Mouse (Mus musculus): ENCODE measurements around the gene Wdfy3.
"Not testable (repeated sequence)": the region's sequence is repeated elsewhere in the genome, so short reads cannot be mapped to it uniquely, and the experiment has no call there.

The Wdfy3 gene

DNA sequence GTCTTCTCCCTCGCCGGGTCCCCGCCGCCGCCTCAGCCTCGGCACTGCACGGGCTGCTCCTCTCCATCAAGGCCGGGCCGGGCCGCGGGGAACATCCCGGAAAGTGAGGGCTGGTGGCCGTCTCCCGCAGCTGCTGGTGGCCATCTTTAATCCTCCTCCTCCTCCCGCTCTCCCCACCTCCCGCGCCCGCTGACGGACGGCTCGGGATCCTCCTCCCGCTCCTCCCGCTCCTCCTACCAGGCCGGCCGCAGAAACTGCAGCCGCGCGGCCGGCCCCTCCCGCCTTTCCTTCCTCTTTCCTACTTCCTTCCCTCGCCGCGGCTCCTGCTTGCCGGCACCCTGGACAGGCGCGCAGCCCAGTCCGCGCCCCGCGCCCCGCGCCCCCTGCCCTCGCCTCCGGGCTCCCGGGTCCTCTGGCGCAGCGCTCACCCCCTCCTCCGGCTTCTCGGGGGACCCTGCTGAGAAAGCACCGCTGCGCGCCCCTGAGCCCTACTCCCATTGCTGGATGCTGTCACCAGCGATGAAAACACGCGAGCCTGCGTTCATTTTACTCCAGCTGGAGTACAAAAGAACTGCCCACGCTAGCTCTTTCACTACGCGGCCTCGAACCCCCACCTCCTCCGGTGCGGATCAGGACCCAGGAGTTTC, at the start of gene Wdfy3:
Gene Wdfy3 (minus strand): TSS at position 155 of the 647 bp plus-strand sequence.
- peak; percentile 90 for DNase-seq (ENCODE audit: low spot score)

DNA sequence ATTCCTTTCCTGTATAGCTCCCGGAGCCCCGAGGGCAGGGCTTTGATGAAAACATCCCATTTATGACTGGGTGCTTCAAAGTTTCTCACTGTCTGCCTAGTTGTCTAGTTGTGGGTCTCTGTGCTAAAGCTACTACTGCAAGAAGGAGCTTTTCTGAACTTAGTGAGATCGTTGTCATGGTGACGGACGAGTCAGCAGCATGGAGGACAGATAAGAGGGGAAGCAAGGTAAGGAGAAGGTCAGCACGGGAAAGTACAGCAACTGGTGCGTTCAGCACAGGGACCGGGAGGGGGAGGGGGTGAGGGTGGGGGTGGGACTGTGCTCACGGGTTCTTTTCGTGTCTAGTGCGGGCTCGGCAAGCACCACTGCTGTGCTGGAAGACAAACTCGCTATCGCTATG, 43.3 kb upstream of the Wdfy3 start:
- no peak for DNase-seq (ENCODE audit: low spot score)

DNA sequence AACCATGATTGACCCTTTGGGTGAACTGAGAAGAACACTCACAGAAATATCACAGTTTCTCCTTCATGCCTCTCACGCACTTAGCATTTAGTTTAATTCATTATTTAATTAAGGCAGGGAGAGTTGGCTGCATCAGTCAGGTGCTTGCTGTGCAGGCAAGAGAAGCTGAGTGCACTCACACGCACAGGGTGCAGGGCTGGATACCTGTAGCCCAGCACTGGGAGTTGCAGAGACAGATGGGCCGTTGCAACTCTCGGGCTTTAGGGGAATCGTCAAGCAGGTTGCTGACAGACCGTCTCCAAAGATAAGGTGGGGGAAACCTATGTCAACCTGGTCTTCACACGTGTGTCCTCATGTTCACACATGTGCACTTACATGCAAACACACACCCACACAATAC, 42.3 kb upstream of the Wdfy3 start:
- DNase-seq (ENCODE audit: low spot score): no peak

DNA sequence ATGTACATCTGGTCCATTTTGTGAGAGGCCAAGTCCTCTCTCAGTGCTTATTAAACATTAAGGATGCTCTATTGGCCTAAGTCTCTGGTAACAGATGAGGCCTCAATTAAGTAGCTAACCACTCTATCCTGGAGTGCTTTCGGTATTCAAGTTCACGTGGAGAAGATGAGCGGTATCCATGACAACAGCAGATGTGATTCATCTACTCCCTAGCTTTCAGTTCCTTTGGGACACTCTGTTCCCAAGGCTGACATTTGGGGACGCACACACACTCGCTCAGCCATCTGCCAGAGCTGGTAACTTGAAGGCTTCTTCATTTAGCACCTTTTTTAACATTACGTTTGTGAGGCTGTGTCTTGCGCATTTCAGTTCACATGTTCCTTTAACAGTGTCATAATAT, 40.3 kb upstream of the Wdfy3 start:
- peak; percentile 26 for DNase-seq (ENCODE audit: low spot score)

DNA sequence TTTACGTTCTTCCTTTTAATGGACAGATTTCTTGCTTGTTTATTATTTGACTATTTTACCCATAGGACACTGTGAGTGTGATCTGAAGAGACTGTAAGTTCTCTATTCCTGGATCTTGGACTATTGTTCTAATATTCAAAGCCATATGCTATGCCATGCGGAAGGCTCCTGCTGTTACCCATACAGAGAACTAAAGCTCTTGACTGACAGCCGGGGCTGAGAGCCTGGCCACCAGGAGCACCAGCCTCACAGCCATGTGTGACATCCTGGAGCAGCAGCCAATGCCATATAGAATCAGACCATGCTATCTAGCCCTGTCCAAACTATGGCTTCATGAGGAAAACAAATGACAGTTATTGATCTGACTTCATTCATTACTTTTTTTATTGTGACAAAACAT, 36.2 kb upstream of the Wdfy3 start:
- DNase-seq (ENCODE audit: low spot score): no peak

DNA sequence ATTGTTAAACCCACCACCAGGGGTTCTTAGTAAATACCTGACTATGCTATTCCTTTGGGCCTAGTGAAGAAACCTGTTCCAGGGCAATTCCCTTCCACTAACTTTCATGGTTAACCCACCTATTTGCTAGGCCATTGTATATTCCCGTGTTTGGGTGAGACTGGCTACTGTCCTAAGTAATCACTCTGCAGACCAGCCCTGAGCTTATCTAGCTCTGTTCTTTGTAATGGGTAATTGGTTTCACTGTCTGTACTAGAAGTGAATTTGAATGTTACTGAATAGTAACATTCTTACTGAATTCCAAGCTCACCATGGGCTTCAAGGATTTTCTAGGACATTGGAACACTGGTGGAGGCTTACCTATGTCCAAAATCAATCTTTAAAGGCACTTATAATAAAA, 32.1 kb upstream of the Wdfy3 start:
- not testable (repeated sequence) for DNase-seq (ENCODE audit: low spot score)

DNA sequence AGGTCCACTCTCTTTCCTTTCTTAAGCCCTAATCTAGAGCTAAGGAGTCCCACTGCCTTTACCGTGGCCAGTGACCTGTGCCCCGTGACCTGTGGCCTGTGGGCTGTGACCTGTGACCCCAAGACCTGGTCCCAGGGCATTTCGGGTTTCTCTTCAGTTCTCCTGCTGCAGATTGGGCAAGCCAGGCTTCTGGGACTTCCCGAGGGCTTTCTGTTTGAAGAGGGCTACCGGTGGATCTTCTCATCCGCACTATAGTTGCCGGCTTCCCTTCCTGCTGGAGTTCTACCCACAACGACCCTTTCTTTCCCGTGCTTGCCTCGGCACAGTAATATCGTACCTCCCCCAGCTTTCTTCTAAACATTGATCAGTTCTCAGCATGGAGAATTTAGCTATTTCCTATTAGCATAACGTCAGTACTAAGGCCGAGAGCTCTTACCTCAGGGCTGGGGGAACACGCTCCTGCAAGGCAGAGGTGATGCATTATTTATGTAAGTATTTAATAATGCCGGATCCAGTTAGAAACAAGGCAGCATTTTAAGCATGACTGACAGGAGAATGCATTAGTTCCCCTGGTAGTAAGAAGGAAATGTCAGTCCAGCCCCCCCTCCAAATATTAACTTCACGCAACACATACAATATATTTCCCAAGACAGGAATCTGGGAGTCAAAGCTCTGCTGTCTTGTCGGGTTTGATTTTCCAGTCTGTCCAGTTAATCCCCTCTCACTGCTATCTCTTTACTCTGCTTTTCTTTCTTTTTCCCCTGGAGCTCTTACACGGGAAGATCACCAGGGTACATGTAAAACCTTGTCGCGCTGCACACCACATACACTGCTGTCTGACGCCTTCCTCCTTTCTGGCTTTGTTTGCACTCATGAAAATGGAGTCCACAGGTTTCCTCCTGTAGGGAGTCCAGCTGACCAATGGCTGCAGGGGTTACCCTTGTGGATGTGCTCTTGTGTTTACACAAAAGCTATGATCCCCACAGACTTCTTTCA, 30.8 kb upstream of the Wdfy3 start:
- DNase-seq (ENCODE audit: low spot score): no peak

DNA sequence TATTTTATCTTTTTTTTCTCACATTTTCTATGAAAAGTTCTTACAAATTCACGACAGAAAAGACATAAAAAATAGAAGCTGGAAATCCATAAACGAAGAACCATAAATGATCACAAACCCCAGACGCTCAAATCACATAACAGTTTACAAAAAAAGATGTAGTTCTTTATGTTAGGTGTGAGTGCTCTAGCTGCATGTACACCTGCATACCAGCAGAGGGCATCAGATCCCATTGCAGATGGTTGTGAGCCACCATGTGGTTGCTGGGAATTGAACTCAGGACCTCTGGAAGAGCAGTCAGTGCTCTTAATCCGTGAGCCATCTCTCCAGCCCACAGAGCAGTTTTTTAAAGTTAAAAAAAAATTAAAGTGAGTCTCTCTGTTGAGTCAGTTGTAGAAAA, 25.9 kb upstream of the Wdfy3 start:
- no peak for DNase-seq (ENCODE audit: low spot score)

DNA sequence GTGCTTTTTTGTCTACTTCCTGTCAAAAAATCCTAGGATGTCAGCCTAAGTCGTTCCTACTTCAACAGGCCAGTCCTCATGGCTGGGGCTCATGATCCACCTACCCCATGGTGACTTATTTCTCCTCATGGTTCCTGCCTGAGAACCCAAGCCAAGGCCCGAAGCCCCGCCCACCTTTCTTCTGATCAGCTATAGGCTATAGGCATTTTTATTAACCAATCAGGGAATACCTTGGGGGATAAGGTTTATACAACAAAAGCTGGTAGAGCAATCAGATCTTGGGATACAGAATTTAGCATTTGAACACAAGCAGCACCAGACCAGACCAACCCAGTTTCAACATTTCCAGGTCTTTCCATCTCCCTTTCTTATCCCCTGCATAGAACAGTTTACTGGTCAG, 21.0 kb upstream of the Wdfy3 start:
- DNase-seq (ENCODE audit: low spot score): no peak

DNA sequence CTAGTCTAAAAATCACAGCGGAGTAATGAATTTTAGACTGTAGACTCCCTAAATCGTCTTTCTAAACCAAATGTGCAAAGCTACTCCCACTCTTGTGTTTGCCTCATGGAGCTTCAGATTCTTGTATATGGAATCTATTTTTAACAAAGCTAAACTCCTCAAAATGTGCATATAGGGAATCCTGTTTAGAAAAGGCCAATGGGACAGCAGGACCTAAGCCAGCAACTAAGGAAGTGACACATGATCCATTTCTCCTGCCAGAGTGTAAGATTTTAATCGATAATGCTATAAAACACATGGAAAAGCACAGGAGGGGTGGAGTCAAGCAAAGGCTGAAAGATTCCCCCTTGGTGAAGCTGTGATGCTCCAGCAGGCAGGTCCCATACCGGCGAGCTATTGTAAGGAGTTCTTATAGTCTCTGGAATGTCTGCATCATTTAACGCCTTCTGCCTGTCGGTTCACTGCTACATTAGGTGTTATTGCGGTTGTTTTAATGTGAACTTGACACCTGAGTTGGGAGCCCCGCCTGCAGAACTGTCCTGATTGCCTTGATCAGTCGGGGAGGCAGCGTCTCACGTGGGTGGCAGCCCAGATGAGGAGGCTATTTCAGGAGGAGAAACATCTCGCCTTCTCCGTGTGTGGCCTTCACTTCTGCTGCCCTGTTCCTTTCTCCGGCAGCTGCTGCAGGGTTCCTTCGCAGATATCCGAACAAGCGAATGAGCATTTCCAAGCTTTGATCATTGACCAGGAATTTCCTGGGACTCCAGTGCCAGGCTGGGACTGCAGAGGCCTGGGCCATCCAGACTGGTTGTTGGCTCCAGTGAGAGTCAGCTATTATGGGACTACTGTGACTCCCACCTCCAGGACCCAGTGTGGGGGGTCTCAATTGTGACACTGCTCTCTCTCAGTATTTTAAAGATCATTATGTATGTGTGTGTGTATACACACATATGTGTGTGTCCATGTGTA, 15.3 kb upstream of the Wdfy3 start:
- no peak for DNase-seq (ENCODE audit: low spot score)

DNA sequence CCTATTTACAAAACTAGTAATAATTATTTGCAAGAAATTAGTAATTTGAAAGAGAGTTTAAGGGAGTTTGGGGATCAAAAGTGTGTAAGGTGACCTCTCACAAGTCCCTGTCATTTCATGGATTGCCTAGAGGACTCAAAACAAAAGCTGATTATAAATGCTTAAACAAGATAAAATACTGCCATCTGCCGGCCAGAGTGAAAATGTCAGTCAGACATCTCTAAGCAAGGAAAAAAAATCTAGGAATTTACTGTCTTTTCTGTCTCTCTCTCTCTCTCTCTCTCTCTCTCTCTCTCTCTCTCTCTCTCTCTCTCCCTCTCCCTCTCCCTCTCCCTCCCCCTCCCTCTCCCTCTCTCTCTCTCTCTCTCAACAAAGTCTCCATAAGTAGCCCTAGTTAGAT, 4.4 kb upstream of the Wdfy3 start:
- DNase-seq (ENCODE audit: low spot score): peak; percentile 89

DNA sequence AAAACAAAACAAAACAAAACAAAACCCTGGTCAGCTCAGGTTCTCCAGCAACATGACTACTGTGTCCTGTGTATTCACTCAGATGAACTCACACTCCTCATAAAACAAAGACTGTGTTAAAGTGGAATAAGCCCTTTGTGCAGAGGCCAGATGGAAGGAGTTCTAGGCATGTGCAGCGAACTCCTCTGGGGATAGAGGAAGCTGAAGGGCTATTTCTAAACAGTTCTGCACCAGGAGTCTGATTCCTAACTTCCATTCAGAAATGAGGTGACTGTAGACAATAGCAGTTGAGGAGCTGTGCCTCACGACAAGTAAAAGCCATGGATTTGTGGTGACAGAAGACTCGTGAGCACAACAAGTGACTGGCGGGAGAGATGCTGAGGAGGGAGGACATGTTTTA, 2.3 kb upstream of the Wdfy3 start:
- DNase-seq (ENCODE audit: low spot score): peak; percentile 50

DNA sequence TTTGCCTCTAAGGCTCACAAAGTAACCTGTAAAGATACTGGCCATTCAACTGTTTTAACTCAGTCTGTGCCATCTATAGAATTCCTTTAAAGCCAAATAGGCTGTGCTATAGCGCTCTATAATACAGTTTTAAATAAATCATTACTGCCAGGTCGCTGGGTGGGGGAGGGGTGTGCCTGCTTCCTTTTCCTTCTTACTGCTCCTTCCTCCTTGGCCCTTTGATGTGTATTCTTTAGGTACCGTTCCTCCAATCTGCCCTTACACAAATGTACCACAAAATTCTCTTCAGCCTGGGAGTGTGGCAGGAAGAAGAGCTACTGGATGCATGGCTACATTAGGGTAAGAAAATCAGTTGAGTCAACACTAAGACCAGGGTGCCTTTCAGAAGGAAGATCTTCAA, 1.5 kb upstream of the Wdfy3 start:
- peak; percentile 31 for DNase-seq (ENCODE audit: low spot score)

DNA sequence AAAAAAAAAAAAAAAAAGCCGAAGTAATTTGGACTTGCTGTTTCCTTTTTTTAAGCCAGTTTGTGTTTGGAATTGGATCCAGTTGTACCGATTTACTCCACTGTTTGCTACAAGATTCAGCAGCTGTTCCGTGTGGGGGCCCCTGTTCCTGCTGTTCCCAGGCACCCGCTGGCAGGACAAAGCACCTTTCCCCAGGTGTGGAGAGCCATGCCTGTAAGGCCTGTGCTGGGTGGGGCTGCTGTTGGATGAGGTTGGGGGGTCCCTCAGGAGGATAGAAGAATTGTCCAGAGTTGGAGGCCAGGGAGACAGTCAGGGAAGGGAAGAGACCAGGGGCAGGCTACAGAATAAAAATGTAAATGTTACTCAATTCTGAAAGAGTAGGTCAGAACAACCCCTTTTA, 1.1 kb upstream of the Wdfy3 start:
- no peak for DNase-seq (ENCODE audit: low spot score)

DNA sequence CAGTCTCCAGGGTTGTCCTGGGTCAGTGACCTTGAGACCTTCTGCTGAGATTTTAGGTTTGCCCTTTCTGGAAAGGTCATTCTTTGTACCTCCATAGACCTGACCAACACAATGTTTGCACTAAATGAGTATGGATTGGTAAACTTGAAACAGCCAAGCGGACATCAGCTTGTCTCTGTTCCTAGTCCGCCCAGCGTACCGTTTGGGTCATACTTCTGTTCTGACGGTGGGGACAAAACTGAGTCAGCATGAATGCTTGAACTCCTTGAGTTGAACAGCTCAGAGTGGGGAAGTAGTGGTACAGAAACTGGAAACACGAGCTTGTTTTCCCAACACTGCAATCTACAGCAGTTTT, 670 bp upstream of the Wdfy3 start:
- DNase-seq (ENCODE audit: low spot score): peak; percentile 66

DNA sequence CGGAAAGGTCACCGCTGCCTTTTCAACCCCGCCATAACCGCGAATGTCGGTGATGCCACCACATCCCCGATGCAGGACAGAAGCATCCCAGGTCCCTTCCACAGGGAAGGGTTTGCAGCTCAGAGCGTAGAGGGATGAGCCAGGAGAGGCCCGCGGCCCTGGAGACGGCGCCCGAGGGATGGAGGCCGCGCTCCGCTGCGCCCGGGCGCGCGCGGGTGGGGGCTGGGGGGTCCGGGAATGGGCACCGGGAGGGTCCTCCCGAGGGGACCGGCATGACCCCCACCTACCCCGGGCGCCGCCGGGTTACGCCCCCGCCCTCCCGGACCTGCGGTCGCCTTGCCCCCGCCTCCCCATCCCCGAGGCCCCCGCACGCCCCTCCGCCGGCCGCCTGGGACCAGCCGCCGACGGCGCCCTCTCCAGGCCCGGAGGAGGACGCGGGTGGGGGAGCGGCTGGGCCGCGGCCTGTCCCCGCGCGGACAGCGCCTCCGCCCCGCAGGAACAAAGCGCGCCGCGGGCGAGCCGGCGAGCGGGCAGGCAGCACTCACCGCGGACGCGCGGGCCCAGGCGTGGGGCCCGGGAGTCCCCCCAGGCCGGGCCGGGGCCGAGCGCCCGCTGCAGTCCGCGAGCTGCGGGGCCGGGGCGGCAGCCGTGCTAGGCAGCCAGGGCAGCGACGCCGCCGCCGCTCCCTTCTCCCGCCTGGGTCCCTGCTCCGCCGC, 512 bp downstream of the Wdfy3 start:
- DNase-seq (ENCODE audit: low spot score): peak; percentile 71

DNA sequence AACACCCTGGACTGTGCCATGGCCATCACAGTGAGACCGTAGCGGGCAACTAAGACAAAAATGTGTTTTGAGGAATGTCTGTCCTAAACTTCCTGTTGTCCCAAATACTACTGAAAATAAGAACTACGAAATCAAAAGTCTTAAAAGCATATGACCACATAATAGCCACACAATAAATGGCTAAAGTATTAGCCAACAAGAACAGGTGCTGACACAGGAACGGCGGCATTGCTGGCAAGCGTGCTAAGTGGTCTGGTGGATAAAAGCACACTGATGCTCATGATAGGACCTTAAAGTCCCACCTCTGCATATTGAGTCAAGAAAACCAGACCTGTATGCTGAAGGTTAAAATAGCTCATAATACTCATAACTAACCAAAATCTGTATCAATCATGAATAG, 3.3 kb downstream of the Wdfy3 start:
- no peak for DNase-seq (ENCODE audit: low spot score)

DNA sequence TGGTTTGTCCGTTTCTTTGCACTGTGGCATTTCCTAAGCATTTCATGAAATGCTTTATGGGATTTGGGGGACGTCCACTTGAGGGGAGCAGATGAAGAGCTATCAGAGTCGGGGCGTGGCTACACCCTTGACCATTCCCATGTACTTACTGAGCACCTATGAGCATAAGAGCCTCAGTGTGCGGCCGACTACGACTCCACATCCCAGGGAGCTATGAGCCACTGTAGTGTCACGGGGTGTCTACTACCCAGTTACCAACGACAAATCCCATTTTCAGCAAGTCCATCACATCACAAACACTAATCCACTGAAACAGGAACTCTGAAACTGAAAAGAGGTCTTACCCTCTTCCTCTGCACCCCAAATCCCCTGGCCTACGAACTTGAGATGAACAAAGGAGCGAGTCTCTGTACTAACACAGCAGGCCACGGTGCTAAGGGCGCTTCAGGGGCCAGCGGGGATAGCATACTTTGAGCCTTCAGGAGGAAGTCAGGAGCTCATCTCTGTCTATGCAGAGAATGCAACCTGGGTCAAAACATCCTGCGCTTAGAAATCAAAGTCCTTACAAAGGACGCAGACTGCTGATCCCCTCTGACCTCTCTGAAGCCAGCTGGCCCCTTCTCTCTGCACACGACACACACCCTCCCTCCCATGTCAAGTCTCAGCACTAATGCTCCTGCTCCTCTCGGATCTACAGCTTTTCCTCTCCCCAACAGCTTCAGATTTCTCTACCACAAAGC, 6.5 kb downstream of the Wdfy3 start:
- peak; percentile 52 for DNase-seq (ENCODE audit: low spot score)

DNA sequence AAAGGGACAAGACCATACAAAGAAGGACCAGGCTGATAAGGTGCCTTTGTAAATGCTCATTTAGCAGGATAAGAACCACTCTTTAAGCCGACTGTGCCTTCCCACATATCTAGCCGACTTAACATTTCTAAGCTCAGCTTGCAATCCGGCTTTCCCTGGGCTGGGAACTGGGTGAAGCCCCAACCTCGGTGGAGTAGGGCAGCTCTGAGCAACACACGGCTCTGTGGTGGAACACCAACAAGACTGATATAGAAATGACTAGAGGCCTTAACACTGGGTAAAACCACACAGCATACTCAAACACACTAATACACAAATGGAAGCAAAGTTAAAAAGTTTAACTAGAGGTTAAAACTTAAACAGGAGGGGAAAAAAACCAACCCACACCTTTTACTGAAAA, 7.9 kb downstream of the Wdfy3 start:
- DNase-seq (ENCODE audit: low spot score): no peak

DNA sequence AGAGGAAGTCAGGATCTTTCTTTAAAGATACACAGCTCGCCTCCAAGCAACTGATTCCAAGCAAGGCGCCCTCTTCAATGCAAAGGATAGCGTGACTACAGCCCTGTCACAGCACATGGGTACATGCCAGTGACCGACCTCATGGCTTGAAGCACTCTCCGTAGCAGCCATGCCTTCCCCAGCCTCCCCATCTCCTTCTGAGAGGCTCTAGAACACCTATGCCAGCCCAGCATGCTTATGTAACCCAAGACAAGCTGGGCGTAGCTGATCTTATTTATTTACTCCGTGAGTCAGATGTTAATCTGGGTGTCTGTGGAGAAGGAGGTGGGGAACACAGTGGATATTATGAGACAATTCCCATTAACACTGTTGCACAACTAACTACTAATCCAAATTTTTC, 13.8 kb downstream of the Wdfy3 start:
- DNase-seq (ENCODE audit: low spot score): no peak

DNA sequence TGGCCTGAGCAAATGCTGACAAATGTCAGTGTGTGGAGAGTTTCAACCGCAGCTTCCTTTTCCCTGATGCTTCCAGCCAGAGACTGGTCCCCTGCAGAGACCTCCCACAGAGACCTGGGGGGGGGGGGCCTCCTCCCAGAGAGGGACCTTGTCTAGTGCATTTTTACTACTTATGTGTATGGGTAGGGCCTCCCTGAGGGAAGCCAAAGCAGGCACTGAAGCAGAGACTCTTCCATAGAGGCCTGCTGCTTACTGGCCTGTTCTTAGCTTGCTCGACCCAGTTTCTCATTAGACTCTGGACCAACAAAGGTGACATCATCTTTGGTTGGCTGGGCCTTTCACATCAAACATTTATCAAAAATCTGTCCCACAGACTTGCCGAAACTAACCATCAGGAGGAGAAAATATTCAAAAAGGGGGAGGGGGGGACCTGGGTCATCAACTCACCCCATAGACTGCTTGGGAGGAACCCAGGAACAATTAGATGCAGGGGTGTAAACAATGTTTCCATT, 14.5 kb downstream of the Wdfy3 start:
- no peak for DNase-seq (ENCODE audit: low spot score)

Measured in embryo, embryonic 10.5 days (tissue).